Mouse (Mus musculus) heart, adult 2 months (tissue): Measurements from ENCODE around the gene Tom1l2.

Experiments
- CTCF ChIP-seq: fragments of 200-600 bp; IDR thresholded peaks from 2 replicates; pipeline ENCODE4 v1.8.1; 2022; ENCODE audit warnings: antibody characterized with exemption, mild to moderate bottlenecking, moderate library complexity
- POLR2A ChIP-seq: fragments of 200-500 bp; IDR thresholded peaks from 2 replicates; pipeline ENCODE4 v1.6.1; 2011; ENCODE audit warnings: mild to moderate bottlenecking, low read depth, low read length, control low read depth; ENCODE audit not compliant: insufficient read depth

- TF ChIP-seq CTCF (peak; percentile 70), POLR2A (no peak)
Observed at GRCm38 (mm10) chr11:60195108-60195507, 157.6 kb downstream of the Tom1l2 start.
